Mouse (Mus musculus) midbrain, embryonic 16.5 days (tissue): ENCODE measurements around the gene Atg2b. TPM values are rescaled to one million over a fixed set of nuclear protein-coding genes. Genes with fewer than 3 reads are reported as not detected.
A peak's percentile ranks its signal among the peaks of the same experiment; 100 is the strongest.

Experiments used
- ATAC-seq: fragments of 200-750 bp; cut with Nextera tagmentation; 2 replicates; pipeline ENCODE4 v1.8.0; 2017; ENCODE audit warnings: moderate TSS enrichment
- H3K27ac ChIP-seq: fragments of 300-500 bp; sonication (generic); 2 replicates; pipeline ENCODE4 v1.5.1; 2014; ENCODE audit warnings: mild to moderate bottlenecking, low read length, mixed read lengths
- H3K27me3 ChIP-seq: fragments of 300-500 bp; sonication (generic); 2 replicates; pipeline ENCODE4 v1.6.1; 2014; ENCODE audit warnings: low read depth, low read length, mixed read lengths; ENCODE audit not compliant: control insufficient read depth, insufficient read depth
- H3K36me3 ChIP-seq: fragments of 300-500 bp; sonication (generic); 2 replicates; pipeline ENCODE4 v1.6.1; 2014; ENCODE audit warnings: mild to moderate bottlenecking, low read length, moderate library complexity, mixed read lengths; ENCODE audit not compliant: control insufficient read depth, insufficient read depth
- H3K4me1 ChIP-seq: fragments of 300-500 bp; sonication (generic); 2 replicates; pipeline ENCODE4 v1.6.1; 2014; ENCODE audit warnings: mild to moderate bottlenecking, low read length, mixed read lengths; ENCODE audit not compliant: control insufficient read depth, insufficient read depth
- H3K4me2 ChIP-seq: fragments of 300-500 bp; sonication (generic); 2 replicates; pipeline ENCODE4 v1.6.1; 2014; ENCODE audit warnings: mild to moderate bottlenecking, low read length, mixed read lengths
- H3K4me3 ChIP-seq: fragments of 300-500 bp; sonication (generic); 2 replicates; pipeline ENCODE4 v1.5.1; 2014; ENCODE audit warnings: low read depth, mild to moderate bottlenecking, low read length, moderate library complexity, mixed read lengths
- H3K9ac ChIP-seq: fragments of 300-500 bp; sonication (generic); 2 replicates; pipeline ENCODE4 v1.6.1; 2014; ENCODE audit warnings: low read depth, low read length, mixed read lengths
- H3K9me3 ChIP-seq: fragments of 300-500 bp; sonication (generic); replicated peaks from 2 replicates; pipeline ENCODE4 v1.6.1; 2014; ENCODE audit warnings: mild to moderate bottlenecking, low read length, mixed read lengths; ENCODE audit not compliant: control insufficient read depth, poor library complexity, severe bottlenecking
- WGBS: fragments of 180-500 bp; shearing (Covaris S2); extraction: QIAGEN DNeasy Blood & Tissue Kit; methylation state at CpG from one replicate; pipeline ENCODE4 v1.1.7; 2014; 5-methylcytosine and 5-hydroxymethylcytosine counted together
- polyA plus RNA-seq: library from polyadenylated mRNA; unstranded; fragments of >200 nt; fragmentation: Nextera tagmentation; extraction: Ambion mirVana; gene quantifications from 2 replicates; pipeline ENCODE4 v1.2.1, GENCODE M21; 2015

The Atg2b gene
- polyA plus RNA-seq, 1 experiment from 2014 or later: 14.0 TPM

DNA sequence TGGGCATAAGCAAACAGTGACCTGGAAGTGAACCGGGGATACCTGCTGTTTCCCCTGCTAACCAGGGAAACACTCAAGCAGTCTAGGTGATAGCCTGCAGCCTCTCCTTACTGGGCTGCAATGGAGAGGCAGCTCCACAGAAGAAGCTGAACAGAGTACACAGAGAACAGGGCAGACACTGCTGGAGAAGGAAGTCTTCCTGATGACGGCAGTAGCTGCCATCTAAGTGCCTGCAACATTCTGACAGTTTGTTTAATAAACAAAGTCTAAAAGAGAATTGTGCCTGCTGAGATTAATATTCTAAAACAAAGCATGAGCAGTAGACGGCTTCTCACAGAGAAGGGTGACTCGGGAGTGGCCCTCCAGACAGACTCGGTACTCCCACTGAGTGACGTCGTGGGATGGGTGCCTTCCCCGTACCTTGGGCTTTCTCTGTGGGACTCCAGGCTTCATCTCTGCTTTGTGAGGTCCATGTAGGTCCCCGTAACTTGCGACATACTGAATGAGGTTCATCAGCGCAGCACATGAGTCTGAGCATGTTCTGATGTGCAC, 42.2 kb downstream of the Atg2b start:
- Histone ChIP-seq H3K4me1 (no peaks in the 10 kb centered on the region), H3K9me3 (no peaks in the 10 kb centered on the region), H3K27me3 (no peaks in the 10 kb centered on the region), H3K36me3 (peaks cover 57% of the 10 kb centered on the region), H3K9ac (no peak overlapping the region), H3K4me2 (no peak overlapping the region), H3K4me3 (no peak overlapping the region), H3K27ac (no peak overlapping the region)
- WGBS: 94% methylated on average over 11 of the region's 11 CpGs
- ATAC-seq: no peak

DNA sequence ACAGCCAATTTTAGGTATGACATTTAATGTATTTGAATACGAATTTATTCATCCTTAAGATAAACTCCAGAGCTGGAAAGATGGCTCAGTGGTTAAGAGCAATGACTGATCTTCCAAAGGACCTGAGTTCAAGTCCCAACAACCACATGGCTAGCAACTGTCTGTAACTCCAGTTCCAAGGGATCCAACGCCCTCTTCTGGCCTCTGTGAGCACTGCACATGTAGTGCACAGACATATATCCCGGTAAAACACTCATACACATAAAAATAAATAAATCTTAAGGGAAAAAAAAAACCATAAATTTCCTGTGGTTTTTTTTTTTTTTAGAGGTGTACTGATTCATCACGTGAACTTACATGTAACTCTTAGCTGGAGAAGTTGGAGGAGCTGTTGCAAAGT, 47.5 kb downstream of the Atg2b start:
- Histone ChIP-seq H3K36me3 (peaks cover 47% of the 10 kb centered on the region), H3K4me2 (no peak overlapping the region), H3K9ac (no peak overlapping the region), H3K4me3 (no peak overlapping the region), H3K9me3 (no peaks in the 10 kb centered on the region), H3K27me3 (no peaks in the 10 kb centered on the region), H3K4me1 (no peaks in the 10 kb centered on the region), H3K27ac (no peak overlapping the region)
- WGBS: 77% methylated on average over 4 of the region's 4 CpGs
- ATAC-seq: no peak

DNA sequence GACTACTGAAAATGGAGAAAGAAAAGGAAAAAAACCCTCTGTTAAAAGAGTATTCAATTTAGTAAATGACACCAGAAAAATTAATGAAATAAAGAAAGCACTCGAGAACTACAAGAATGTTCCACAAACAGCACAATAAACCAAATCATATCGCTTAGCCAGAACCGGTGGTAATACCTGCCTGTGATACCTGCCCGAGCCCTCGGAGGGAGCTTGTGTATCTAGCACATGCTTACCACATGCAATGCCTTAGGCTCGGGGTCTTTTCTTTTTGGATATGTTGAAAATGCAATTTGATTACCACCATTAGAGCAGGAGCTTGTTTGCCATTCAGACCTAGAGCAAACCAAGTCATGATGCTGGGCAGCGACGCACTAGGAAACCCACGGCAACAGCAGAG, 48.5 kb downstream of the Atg2b start:
- Histone ChIP-seq H3K27ac (no peak overlapping the region), H3K9ac (no peak overlapping the region), H3K27me3 (no peaks in the 10 kb centered on the region), H3K36me3 (peaks cover 44% of the 10 kb centered on the region), H3K4me2 (no peak overlapping the region), H3K4me1 (no peaks in the 10 kb centered on the region), H3K4me3 (no peak overlapping the region), H3K9me3 (no peaks in the 10 kb centered on the region)
- no peak for ATAC-seq
- WGBS: 95% methylated on average over 9 of the region's 9 CpGs

DNA sequence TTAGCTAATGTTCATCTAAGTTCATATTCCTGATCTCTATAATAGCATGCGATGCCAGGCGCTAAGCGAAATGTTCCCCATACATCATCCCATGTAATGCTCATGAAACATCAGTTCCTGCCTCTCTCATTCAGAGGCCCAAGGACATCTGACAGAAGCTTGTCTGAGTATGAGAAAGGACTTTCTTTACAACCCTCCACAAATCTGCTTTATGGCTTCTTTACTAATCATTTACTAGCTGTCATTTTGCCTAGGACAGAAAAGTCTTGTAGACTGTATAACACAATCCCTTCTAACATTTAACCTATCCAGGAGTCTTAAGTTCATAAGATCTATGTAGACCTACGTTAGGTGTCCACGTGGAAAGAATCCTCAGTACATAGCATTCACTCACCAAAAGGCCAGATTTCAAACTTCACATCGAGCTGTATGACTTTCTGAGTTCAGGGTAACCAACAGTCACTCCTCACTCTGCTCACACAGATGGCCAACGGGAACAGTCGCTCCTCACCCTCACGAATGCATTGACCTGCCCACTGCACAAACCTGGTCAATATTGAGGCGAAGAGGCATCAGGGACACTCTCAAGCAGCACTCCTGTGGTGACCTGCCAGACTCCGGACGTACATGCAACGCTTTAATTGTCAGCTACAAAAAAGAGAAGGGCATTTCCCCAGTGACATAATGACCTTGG, 50.5 kb downstream of the Atg2b start:
- Histone ChIP-seq H3K9ac (no peak overlapping the region), H3K4me2 (no peak overlapping the region), H3K4me3 (no peak overlapping the region), H3K9me3 (no peaks in the 10 kb centered on the region), H3K27me3 (no peaks in the 10 kb centered on the region), H3K27ac (no peak overlapping the region), H3K4me1 (no peaks in the 10 kb centered on the region), H3K36me3 (peaks cover 27% of the 10 kb centered on the region)
- 95% methylated on average over 13 of the region's 13 CpGs for WGBS
- ATAC-seq: no peak

DNA sequence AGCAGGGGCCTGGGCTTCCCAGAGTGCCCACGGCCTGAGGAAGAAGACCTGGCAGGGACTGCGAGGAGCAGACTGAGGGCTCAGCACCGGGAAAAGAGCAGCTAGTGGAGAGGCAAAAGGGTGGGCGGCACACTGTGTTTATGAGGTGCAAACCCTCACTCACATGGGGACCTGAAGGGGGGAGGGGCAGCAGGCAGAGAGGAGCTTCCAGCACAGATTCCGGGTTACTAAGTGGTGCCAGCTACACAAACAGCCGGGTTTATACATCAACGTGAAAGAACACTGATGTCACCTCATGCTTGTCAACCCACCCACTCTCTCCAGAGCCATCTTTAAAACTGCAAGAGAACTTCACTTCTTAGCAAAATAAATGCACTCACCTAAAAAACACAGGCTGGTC, 59.2 kb downstream of the Atg2b start:
- no peaks in the 10 kb centered on the region for H3K27me3 ChIP-seq
- H3K27ac ChIP-seq: no peak overlapping the region
- H3K4me3 ChIP-seq: no peak overlapping the region
- no peak overlapping the region for H3K4me2 ChIP-seq
- ATAC-seq: no peak
- no peaks in the 10 kb centered on the region for H3K4me1 ChIP-seq
- no peak overlapping the region for H3K9ac ChIP-seq
- peaks cover 28% of the 10 kb centered on the region for H3K36me3 ChIP-seq
- no peaks in the 10 kb centered on the region for H3K9me3 ChIP-seq
- 83% methylated on average over 7 of the region's 7 CpGs for WGBS

DNA sequence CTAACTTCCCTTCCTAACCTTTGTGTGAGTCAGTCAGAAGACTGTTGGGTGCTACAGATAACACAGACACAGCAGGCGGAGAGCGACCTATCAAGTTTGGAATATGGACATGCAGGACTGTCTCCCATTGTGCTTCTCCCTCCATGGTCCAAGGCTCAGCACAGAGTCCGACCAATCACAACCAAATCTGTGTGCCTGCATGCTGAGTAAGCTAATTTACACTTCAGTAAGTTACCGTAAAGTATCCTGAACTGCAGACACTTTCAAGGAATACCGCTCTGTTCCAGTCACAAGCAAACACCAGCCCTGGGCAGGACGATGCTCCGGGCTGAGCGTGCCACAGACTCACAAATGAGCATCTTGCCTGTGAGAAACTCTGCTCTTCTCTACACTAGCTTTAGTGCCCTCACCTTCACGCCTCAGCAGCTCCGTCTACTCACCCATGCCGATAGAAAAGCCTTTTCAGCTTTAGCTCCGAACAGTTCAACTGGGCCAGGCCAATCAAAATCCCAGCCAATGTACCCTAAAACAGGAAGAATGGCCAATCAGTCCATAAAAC, 62.0 kb downstream of the Atg2b start:
- WGBS: 40% methylated on average over 12 of the region's 12 CpGs
- Histone ChIP-seq H3K4me2 (no peak overlapping the region), H3K36me3 (peaks cover 40% of the 10 kb centered on the region)

DNA sequence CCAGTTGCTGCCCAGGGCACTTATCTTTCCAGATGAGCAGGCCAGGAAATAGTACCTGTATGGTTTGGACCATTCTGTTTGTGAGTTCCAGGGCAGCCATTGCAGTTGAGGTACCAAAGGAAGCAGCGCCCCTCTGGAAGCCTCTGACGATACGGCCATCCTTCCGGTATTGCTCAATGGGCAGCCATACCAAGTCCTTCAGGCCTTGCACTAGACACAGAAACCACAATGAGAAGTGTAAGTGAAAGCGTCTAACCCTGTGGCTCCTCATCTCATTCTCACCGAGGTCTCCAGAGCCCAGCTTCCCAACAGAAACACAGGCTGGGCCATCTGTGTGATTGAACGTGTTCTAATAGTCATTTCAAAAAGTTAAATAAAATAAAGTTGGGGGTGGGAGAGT, 63.0 kb downstream of the Atg2b start:
- Histone ChIP-seq H3K36me3 (peaks cover 35% of the 10 kb centered on the region), H3K9me3 (no peaks in the 10 kb centered on the region), H3K4me1 (no peaks in the 10 kb centered on the region), H3K4me3 (no peak overlapping the region), H3K27me3 (no peaks in the 10 kb centered on the region), H3K4me2 (no peak overlapping the region), H3K27ac (no peak overlapping the region), H3K9ac (no peak overlapping the region)
- no peak for ATAC-seq
- 94% methylated on average over 7 of the region's 7 CpGs for WGBS

More for the DNA sequence above, 62.0 kb downstream of the Atg2b start:
- Histone ChIP-seq H3K4me3 (no peak overlapping the region), H3K4me1 (no peaks in the 10 kb centered on the region), H3K27ac (no peak overlapping the region), H3K9me3 (no peaks in the 10 kb centered on the region), H3K9ac (no peak overlapping the region), H3K27me3 (no peaks in the 10 kb centered on the region)
- ATAC-seq: no peak

DNA sequence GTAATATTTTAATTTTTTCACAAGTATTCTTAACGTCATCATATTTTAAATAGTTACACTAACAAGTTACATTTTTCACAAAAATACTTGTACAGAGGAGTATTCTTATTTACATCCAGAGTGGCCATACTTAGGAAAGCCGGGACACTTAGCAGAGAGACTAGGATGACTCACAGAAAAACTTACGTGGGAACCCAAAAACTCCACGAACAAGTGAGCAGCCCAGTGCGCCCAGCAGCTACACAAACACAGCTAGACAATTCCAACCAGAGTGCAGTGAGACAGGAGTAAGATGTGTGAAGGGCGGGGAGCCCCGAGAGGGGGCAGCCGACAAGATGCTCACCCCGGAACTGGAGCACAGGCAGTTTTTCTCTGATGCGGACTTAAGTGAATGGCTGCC, 71.5 kb downstream of the Atg2b start:
- ATAC-seq: no peak
- no peaks in the 10 kb centered on the region for H3K27me3 ChIP-seq
- no peak overlapping the region for H3K9ac ChIP-seq
- H3K4me1 ChIP-seq: no peaks in the 10 kb centered on the region
- H3K9me3 ChIP-seq: no peaks in the 10 kb centered on the region
- no peak overlapping the region for H3K27ac ChIP-seq
- H3K36me3 ChIP-seq: peaks cover 22% of the 10 kb centered on the region
- WGBS: 92% methylated on average over 10 of the region's 10 CpGs
- no peak overlapping the region for H3K4me3 ChIP-seq
- no peak overlapping the region for H3K4me2 ChIP-seq

DNA sequence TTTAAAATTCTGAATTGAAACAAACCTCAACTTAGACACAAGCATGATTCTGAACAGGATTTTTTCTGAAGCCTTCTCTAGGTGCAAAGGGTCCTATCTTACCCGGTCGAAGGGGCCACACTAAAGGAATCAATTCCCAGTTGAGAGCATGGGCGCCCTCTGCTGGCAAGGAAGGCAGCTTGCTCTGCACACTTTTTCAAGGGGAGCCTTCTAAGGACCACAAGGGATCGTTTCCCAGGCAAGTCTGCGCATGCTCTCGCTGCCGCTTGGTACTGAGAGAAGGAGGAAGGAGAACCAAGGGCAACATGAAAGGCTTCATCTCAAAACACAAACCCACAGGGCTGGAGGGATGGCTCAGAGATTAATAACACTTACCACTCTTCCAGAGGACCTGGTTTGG, 73.3 kb downstream of the Atg2b start:
- Histone ChIP-seq H3K9ac (no peak overlapping the region), H3K4me1 (no peaks in the 10 kb centered on the region), H3K4me3 (no peak overlapping the region), H3K4me2 (no peak overlapping the region; the same call in 1 of the 2 replicates), H3K36me3 (peaks cover 15% of the 10 kb centered on the region), H3K27ac (no peak overlapping the region), H3K27me3 (no peaks in the 10 kb centered on the region), H3K9me3 (no peaks in the 10 kb centered on the region)
- peak; percentile 74 for ATAC-seq
- 8% methylated on average over 7 of the region's 7 CpGs for WGBS
